Mouse (Mus musculus) E14TG2a.4 (cell line): ENCODE measurements around the gene Tmem38a.

Experiments used
- CTCF ChIP-seq: conservative IDR thresholded peaks from 2 replicates; pipeline ENCODE4 v1.5.1; 2014; ENCODE audit warnings: low read length
- NANOG ChIP-seq: IDR thresholded peaks from 2 replicates; pipeline ENCODE4 v1.6.1; 2014; ENCODE audit warnings: borderline replicate concordance, low read length, mixed read lengths
- POU5F1 ChIP-seq: IDR thresholded peaks from 2 replicates; pipeline ENCODE4 v1.6.1; 2014; ENCODE audit warnings: low read length, borderline replicate concordance

- TF ChIP-seq CTCF: no peak
- TF ChIP-seq NANOG: peak; percentile 38; the same call in 1 of the 2 replicates
- no peak for TF ChIP-seq POU5F1
These were observed 10.7 kb upstream of the Tmem38a start for GRCm38 (mm10) chr8:72561111-72561689.
